Comparison of ENCODE assay signal across 10 mouse cellular contexts in genomic region chr11:33932386-33933111, GRCm38 (mm10). TPM values are rescaled to one million over a fixed set of nuclear protein-coding genes. Genes with fewer than 3 reads are reported as not detected.
DNase-seq lines count a peak whose midpoint lies in the region; ATAC-seq lines count a peak whose summit lies in the region.
"Had no signal": no experiment of that assay in that cellular context is flagged by ENCODE, and none has a peak within 500 bp of the region (broad histone marks: within the 10 kb centered on the region; RNA-seq: fewer than 3 reads in every experiment).

No protein-coding gene starts in this region.

- no peak overlapping the region for H3K4me3 ChIP-seq in stomach, embryonic 16.5 days (replicated peaks; ENCODE audit: low read length)
- no peak overlapping the region for H3K4me3 ChIP-seq in forebrain, embryonic 14.5 days (ENCODE audit: low read depth, low read length)
- no peak overlapping the region for H3K4me3 ChIP-seq in heart, embryonic 10.5 days
- H3K4me3 ChIP-seq: hindbrain, embryonic 12.5 days had no signal

- 46% methylated on average over 18 of the region's 18 CpGs for WGBS in stomach, embryonic 16.5 days
- 67% methylated on average over 18 of the region's 18 CpGs for WGBS in forebrain, embryonic 14.5 days
- WGBS in heart, embryonic 10.5 days, result 68% methylated on average over 18 of the region's 18 CpGs

- peak; percentile 88 for ATAC-seq in frontal cortex, adult (ENCODE audit: low TSS enrichment)
- ATAC-seq in stomach, embryonic 16.5 days (ENCODE audit: insufficient read depth, low FRiP score), result no peak
- no peak for ATAC-seq in forebrain, embryonic 14.5 days

- H3K4me1 ChIP-seq in stomach, embryonic 16.5 days (ENCODE audit: control insufficient read depth, insufficient read depth, low read length), result peaks cover 9% of the 10 kb centered on the region; the same call in 1 of the 2 replicates
- peaks cover 3% of the 10 kb centered on the region; the same call in 1 of the 2 replicates for H3K4me1 ChIP-seq in forebrain, embryonic 14.5 days (ENCODE audit: control insufficient read depth, insufficient read depth, low read length)
- H3K4me1 ChIP-seq in heart, embryonic 10.5 days, result peaks cover 5% of the 10 kb centered on the region
- H3K4me1 ChIP-seq: hindbrain, embryonic 12.5 days had no signal

- DNase-seq in frontal cortex, postnatal 25 days (ENCODE audit: low spot score in 2 of 2), result no peak
- DNase-seq in right cerebral cortex, adult 2 months (ENCODE audit: low spot score in 2 of 2), result peak; percentile 27
- DNase-seq in right cerebral cortex, postnatal 14 days, result no peak
- peak; percentile 54 to 68 for DNase-seq in kidney, postnatal 4 days
- DNase-seq in forebrain, embryonic 14.5 days (ENCODE audit: low spot score), result no peak
- no peak for DNase-seq in heart, embryonic 10.5 days (ENCODE audit: low spot score)
- DNase-seq: cerebellum, adult 11 months had no signal

- H3K4me2 ChIP-seq in stomach, embryonic 16.5 days (ENCODE audit: low read depth, low read length), result peak overlapping the region; percentile 23; the same call in 1 of the 2 replicates
- H3K4me2 ChIP-seq in forebrain, embryonic 14.5 days (ENCODE audit: low read length), result no peak overlapping the region
- H3K4me2 ChIP-seq: hindbrain, embryonic 12.5 days had no signal

- H3K27ac ChIP-seq in stomach, embryonic 16.5 days (ENCODE audit: low read length), result no peak overlapping the region
- H3K27ac ChIP-seq in forebrain, embryonic 14.5 days (ENCODE audit: low read depth, low read length), result no peak overlapping the region
- no peak overlapping the region for H3K27ac ChIP-seq in heart, embryonic 10.5 days
- H3K27ac ChIP-seq: hindbrain, embryonic 12.5 days had no signal

- H3K36me3 ChIP-seq in stomach, embryonic 16.5 days (ENCODE audit: control insufficient read depth, insufficient read depth, low read length), result no peaks in the 10 kb centered on the region
- H3K36me3 ChIP-seq in forebrain, embryonic 14.5 days (ENCODE audit: control insufficient read depth, insufficient read depth, low read length), result no peaks in the 10 kb centered on the region
- H3K36me3 ChIP-seq in heart, embryonic 10.5 days, result no peaks in the 10 kb centered on the region
- H3K36me3 ChIP-seq: hindbrain, embryonic 12.5 days had no signal

- no peaks in the 10 kb centered on the region for H3K27me3 ChIP-seq in stomach, embryonic 16.5 days (ENCODE audit: control insufficient read depth, insufficient read depth, low read length)
- H3K27me3 ChIP-seq in forebrain, embryonic 14.5 days (replicated peaks; ENCODE audit: control insufficient read depth, insufficient read depth, low read length), result no peaks in the 10 kb centered on the region
- peaks cover 9% of the 10 kb centered on the region; the same call in 1 of the 2 replicates for H3K27me3 ChIP-seq in heart, embryonic 10.5 days (ENCODE audit: insufficient read depth, poor library complexity, severe bottlenecking)

- no peaks in the 10 kb centered on the region for H3K9me3 ChIP-seq in stomach, embryonic 16.5 days (replicated peaks; ENCODE audit: control insufficient read depth, low read length)
- no peaks in the 10 kb centered on the region for H3K9me3 ChIP-seq in forebrain, embryonic 14.5 days (replicated peaks; ENCODE audit: control insufficient read depth, low read length)
- no peaks in the 10 kb centered on the region for H3K9me3 ChIP-seq in heart, embryonic 10.5 days
- H3K9me3 ChIP-seq: hindbrain, embryonic 12.5 days had no signal

- no peak overlapping the region for H3K9ac ChIP-seq in stomach, embryonic 16.5 days (ENCODE audit: low read length)
- no peak overlapping the region for H3K9ac ChIP-seq in forebrain, embryonic 14.5 days (ENCODE audit: low read length)
- H3K9ac ChIP-seq: hindbrain, embryonic 12.5 days had no signal

RNA-seq across cellular contexts. Expression of gene Kcnmb1, which starts 30.3 kb away (rescaled TPM):
- polyA plus RNA-seq in stomach, embryonic 16.5 days (2015; fragmentation: Nextera tagmentation; extraction: Ambion mirVana), result 2.6 and 2.9 TPM in 2 replicates
- polyA plus RNA-seq in forebrain, embryonic 14.5 days (2014; fragmentation: Nextera tagmentation; extraction: Ambion mirVana), result 0.09 and 0.22 TPM in 2 replicates
- 6.9 and 10.2 TPM in 2 replicates for polyA plus RNA-seq in heart, embryonic 10.5 days (2016; fragmentation: Nextera tagmentation; extraction: Ambion mirVana)

Comparison
In these comparisons a context has a peak if more than half of its experiments do, and no peak if none do; other contexts are left out.
1. DNase-seq: peak in right cerebral cortex, adult 2 months (2 of 2) and kidney, postnatal 4 days (2 of 2); none in frontal cortex, postnatal 25 days (0 of 2), right cerebral cortex, postnatal 14 days (single experiment), forebrain, embryonic 14.5 days (single experiment) and heart, embryonic 10.5 days (single experiment).